Mouse (Mus musculus) liver, embryonic 18 days (tissue): ENCODE measurements around the gene Pygo2. TPM values are rescaled to one million over a fixed set of nuclear protein-coding genes. Genes with fewer than 3 reads are reported as not detected.

Experiments used
- polyA plus RNA-seq: library from polyadenylated mRNA; depleted of rRNA; stranded (reverse); fragments of >200 nt; gene quantifications from 2 replicates; pipeline ENCODE4 v1.2.3, GENCODE M21; 2012; rRNA removed

Pygo2 gene
- 14.6 and 14.8 TPM in 2 replicates for polyA plus RNA-seq

GRCm38 (mm10) chr3:89430171-89431159 lies at the start of gene Pygo2:
Gene Pygo2, plus strand, starts transcription at chr3:89430214.

GRCm38 (mm10) chr3:89394006-89394893 lies 35.8 kb upstream of the Pygo2 start, which contains the start of gene Zbtb7b:
Gene Zbtb7b, minus strand, starts transcription at chr3:89394776.

GRCm38 (mm10) chr3:89402693-89403092 lies 27.3 kb upstream of the Pygo2 start, which contains the start of gene Lenep:
Gene Lenep, minus strand, starts transcription at chr3:89402793.

GRCm38 (mm10) chr3:89411490-89412393 lies 18.3 kb upstream of the Pygo2 start, which contains the start of gene Flad1:
Gene Flad1, minus strand, starts transcription at chr3:89411870.

GRCm38 (mm10) chr3:89418170-89418860 lies 11.7 kb upstream of the Pygo2 start, which contains the start of the genes Cks1b and Shc1:
Gene Cks1b, minus strand, starts transcription at chr3:89418383.
Gene Shc1, plus strand, starts transcription at chr3:89418443.

GRCm38 (mm10) chr3:89436176-89437113 lies 6.4 kb downstream of the Pygo2 start, which contains the start of gene Pbxip1:
Gene Pbxip1, plus strand, starts transcription at chr3:89436706.

GRCm38 (mm10) chr3:89454401-89455177 lies 24.6 kb downstream of the Pygo2 start, which contains the start of gene Pmvk:
Gene Pmvk, plus strand, starts transcription at chr3:89454541.

Other genes with a start within 250 kb of the Pygo2 start
- 3.0 and 3.4 TPM in 2 replicates for gene Fam189b, start 247.1 kb upstream of the Pygo2 start, polyA plus RNA-seq
- 23.4 and 23.5 TPM in 2 replicates for gene Gba, start 227.3 kb upstream of the Pygo2 start, polyA plus RNA-seq
- 2.4 and 2.5 TPM in 2 replicates for gene Thbs3, start 215.0 kb upstream of the Pygo2 start, polyA plus RNA-seq
- gene Mtx1, start 203.1 kb upstream of the Pygo2 start, polyA plus RNA-seq, result 70.3 and 70.9 TPM in 2 replicates
- 0.36 and 0.37 TPM in 2 replicates for gene Muc1, start 201.2 kb upstream of the Pygo2 start, polyA plus RNA-seq
- gene Krtcap2, start 184.2 kb upstream of the Pygo2 start, polyA plus RNA-seq, result 44.5 and 46.2 TPM in 2 replicates
- 0.49 and 0.55 TPM in 2 replicates for gene Trim46, start 183.9 kb upstream of the Pygo2 start, polyA plus RNA-seq
- 129 and 153 TPM in 2 replicates for gene Dpm3, start 170.9 kb upstream of the Pygo2 start, polyA plus RNA-seq
- 25.2 and 26.5 TPM in 2 replicates for gene Slc50a1, start 159.6 kb upstream of the Pygo2 start, polyA plus RNA-seq
- 25.1 and 26.2 TPM in 2 replicates for gene Efna1, start 149.1 kb upstream of the Pygo2 start, polyA plus RNA-seq
- gene Efna3, start 107.2 kb upstream of the Pygo2 start, polyA plus RNA-seq, result 0.40 and 0.77 TPM in 2 replicates
- 0.73 and 1.3 TPM in 2 replicates for gene Efna4, start 92.2 kb upstream of the Pygo2 start, polyA plus RNA-seq
- 8.5 and 9.7 TPM in 2 replicates for gene Adam15, start 80.2 kb upstream of the Pygo2 start, polyA plus RNA-seq
- gene Dcst2, start 68.2 kb upstream of the Pygo2 start, polyA plus RNA-seq, result 0.02 and 0.05 TPM in 2 replicates
- gene Dcst1, start 65.0 kb upstream of the Pygo2 start, polyA plus RNA-seq, result 0.10 and 0.13 TPM in 2 replicates
- gene Zbtb7b, start 35.4 kb upstream of the Pygo2 start, polyA plus RNA-seq, result 16.5 and 20.0 TPM in 2 replicates
- 0.32 and 0.68 TPM in 2 replicates for gene Lenep, start 27.4 kb upstream of the Pygo2 start, polyA plus RNA-seq
- 16.3 TPM in 2 replicates for gene Flad1, start 18.3 kb upstream of the Pygo2 start, polyA plus RNA-seq
- gene Cks1b, start 11.8 kb upstream of the Pygo2 start, polyA plus RNA-seq, result 76.7 and 83.7 TPM in 2 replicates
- 34.4 and 35.9 TPM in 2 replicates for gene Shc1, start 11.8 kb upstream of the Pygo2 start, polyA plus RNA-seq
- 6.9 and 8.0 TPM in 2 replicates for gene Pbxip1, start 6.5 kb downstream of the Pygo2 start, polyA plus RNA-seq
- gene Pmvk, start 24.3 kb downstream of the Pygo2 start, polyA plus RNA-seq, result 51.8 and 73.8 TPM in 2 replicates
- gene Kcnn3, start 90.0 kb downstream of the Pygo2 start, polyA plus RNA-seq, result 0.06 and 0.07 TPM in 2 replicates